Mouse (Mus musculus) bone marrow macrophage, adult 2 months (primary cell): ENCODE measurements around the gene Ttll9.

Experiments used
- CTCF ChIP-seq: IDR thresholded peaks from 2 replicates; pipeline ENCODE4 v1.5.1; 2012; ENCODE audit warnings: low read depth, mild to moderate bottlenecking, low read length, moderate library complexity
- POLR2A ChIP-seq: IDR thresholded peaks from 2 replicates; pipeline ENCODE4 v1.6.1; 2012; ENCODE audit warnings: mild to moderate bottlenecking, low read depth, low read length, borderline replicate concordance

DNA sequence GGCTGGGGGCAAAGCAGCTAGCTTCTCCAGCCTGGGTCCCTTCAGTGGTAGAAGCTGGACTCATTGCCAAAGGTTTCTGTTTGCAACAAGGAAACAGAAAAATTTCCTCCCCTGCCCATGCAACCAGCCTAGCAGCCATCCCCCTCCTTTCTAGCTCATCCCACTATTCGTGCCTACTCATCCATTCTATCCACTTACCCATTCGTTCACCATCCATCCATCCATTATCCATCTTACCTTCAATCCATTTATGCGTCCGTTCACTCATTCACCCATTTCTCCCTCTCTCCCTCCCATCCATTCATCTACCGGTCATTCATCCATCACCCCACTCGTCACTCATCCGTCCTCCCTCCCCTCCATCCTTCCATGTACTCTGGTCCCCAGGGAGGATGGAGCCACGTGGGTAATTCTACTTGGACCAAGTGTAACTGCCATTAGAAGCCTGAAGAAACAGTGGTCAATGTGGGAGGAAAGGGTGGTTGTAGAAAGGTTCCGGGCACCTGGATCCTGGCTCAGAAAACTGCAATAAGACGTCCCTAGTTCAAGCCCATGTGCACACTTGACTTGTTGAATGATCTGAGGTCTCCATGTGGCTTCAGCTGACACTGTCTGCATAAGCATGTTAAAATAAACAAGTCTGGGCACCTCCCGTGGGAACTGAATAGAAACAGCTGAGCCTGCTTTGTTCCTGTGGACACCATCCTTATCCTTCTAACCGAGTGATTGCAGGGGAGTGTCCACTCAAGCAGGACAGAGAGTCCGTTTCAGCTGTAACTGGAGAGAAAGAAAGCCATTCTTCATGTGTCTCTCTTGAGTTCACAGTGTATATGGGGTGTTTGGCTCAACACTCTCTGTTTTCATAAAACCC, 10.2 kb upstream of the Ttll9 start:
- TF ChIP-seq POLR2A: no peak
- no peak for TF ChIP-seq CTCF
